Mouse (Mus musculus) cerebellum, adult 8-10 months (tissue): ENCODE results near the gene 1700021F05Rik.
"Not testable (repeated sequence)": the region's sequence is repeated elsewhere in the genome, so short reads cannot be mapped to it uniquely, and the experiment has no call there.

ENCODE experiments used
- DNase-seq: peaks from one replicate; pipeline ENCODE4 v3.0.0; 2022

Gene 1700021F05Rik

DNA sequence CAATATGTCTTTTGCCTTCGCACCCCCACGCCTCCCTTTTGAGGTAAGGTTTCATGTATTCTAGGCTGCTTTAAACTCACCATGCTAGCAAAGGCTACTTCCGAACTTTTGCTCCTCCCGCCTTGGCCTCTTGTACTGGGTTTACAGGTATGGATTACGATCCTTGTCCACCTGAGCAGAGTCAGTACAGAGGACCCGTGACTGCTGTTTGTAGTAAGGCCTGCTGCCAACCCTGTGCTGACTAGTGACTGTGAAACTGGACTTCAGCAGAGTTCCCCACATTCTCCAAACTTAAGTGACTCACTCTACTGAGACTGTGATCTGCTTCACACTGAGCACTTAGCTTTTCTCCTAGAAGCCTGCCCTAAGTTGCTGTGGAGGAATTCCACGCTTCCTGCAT lies 3.1 kb downstream of the 1700021F05Rik start:
- DNase-seq = no peak

DNA sequence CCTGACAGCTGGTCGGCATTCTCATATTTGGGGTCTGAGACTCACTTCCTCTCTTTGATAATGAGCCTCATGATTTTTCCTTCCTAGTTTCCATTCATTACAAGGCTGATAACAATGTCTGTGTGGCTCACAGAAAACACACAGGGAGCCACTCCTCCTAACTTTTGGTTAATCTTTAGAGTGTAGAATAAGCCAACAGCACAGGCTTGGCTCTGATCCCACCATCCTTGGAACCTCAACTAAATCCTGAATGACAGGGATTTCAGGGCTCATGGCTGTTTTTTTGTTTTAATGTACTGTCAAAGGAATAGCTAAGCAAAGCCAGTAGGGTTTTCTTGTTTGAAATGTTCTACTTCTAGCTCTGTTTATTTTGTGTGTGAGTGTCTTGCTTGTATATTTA lies 6.4 kb downstream of the 1700021F05Rik start:
- no peak for DNase-seq

DNA sequence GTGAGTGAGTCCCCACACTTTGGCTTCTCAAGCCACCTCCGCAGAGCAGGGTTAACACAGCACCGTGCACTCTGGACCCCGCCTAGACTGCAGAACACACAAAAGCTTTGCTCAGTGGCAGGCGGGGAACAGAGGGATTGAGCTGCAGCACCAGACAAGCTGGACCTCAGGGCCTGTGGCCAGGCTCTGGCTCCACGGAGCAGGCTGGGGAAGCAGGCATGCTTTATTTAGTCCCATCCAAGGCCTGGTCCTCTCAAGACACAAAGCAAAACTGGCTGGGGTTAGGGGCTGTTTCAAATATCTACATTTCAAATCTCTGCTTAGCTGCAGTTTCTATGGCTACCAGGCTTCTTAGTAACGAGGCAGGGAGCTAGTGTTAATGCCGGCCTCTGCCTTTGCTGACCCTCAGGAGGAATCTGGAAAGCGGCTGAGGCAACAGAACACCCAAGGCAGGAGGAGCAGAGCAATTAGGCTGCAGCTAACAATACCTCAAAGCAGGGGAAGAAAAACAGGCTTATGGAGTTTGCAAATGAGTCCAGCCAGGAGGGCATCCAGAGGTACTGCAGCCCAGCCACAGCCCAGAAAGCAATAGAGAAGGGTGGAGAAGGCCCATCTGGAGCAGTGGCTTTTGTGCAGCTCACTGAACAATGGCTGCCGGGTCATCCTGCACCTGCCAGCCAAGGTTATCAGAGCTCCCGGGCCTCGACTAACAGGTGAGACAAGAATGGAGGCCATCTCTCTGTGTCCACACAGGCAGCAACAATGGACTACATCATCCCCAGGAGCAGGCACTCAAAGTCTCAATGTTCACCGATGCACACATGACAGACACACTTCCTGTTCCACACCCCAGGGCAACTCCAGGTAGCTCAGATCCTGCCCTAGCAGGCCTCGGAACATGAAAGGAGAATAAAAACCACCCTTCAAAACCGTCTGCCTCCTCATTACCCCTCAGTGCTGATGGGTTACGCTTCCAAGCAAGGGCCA lies 13.2 kb downstream of the 1700021F05Rik start:
- DNase-seq = no peak

DNA sequence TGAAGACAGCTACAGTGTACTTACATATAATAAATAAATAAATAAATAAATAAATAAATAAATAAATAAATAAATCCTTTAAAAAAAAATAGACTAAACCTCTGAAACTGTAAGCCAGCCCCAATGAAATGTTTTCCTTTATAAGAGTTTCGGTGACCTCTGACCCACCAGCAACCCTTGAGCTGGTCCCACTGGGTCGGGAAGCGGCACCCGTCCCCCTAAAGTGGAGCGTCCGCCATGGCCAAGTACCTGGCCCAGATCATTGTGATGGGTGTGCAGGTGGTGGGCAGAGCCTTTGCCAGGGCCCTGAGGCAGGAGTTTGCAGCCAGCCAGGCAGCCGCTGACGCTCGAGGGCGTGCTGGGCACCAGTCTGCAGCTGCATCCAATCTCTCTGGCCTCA lies 16.9 kb downstream of the 1700021F05Rik start, which contains the start of gene Gm9803:
Gene Gm9803 (plus strand): TSS at position 154 of the 400 bp plus-strand sequence.
- not testable (repeated sequence) for DNase-seq

DNA sequence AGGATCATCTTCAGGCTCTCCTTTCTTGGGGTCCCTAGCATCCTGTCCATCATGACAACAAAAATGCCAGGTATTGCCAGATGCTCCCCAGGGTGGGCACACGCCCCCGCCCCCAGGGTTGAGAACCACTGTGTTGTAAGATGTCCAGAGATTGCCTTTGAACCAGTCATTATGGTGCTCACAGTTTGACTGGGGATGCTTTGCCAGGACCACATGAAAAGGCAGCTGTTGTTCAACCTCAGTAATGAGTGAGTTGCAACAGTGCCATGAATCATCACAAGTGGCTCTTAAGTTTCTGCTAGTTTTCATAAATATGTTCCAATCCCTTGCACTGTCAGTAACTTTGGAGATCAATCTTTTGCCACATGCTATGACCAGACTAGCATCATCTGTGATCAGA lies 20.8 kb downstream of the 1700021F05Rik start:
- DNase-seq = no peak

DNA sequence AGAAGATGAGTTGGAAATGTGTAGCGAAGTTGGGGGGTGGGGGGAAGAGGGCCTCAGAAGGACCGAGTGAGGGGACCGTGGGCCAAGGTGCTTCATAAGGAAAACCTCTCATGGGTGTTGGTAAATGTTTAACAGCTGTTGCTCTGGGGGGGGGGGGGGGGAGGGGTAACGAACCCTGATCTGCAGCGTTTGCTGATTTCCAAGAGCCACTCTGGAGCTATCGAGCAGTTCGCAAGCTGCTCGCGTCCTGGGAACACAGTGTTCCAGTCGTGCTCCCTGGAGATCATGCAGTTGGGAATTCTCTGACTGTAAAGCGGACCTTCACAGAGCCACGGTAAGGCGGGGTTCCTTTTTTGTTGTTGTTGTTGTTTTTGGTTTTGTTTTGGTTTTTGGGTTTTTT lies 22.4 kb downstream of the 1700021F05Rik start:
- no peak for DNase-seq

DNA sequence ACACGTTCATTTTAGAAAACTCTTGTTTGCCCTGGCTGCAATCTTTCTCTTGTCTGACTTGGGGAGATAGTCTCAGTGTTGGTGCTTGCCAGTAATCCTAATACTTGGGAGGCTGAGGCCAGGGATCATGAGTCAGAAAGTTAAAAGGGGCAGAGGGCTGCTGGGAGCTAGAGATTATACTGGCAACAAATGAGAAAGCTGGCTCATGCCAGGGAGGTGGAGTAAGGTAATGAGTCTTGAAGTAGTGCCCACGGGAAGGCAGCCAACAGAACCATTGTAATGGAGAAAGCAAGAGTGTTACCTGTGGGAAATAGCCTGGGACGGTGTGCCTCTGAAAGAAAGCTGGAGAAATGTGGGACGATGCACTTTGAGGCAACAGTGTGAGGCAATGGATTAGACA lies 23.0 kb downstream of the 1700021F05Rik start:
- no peak for DNase-seq

DNA sequence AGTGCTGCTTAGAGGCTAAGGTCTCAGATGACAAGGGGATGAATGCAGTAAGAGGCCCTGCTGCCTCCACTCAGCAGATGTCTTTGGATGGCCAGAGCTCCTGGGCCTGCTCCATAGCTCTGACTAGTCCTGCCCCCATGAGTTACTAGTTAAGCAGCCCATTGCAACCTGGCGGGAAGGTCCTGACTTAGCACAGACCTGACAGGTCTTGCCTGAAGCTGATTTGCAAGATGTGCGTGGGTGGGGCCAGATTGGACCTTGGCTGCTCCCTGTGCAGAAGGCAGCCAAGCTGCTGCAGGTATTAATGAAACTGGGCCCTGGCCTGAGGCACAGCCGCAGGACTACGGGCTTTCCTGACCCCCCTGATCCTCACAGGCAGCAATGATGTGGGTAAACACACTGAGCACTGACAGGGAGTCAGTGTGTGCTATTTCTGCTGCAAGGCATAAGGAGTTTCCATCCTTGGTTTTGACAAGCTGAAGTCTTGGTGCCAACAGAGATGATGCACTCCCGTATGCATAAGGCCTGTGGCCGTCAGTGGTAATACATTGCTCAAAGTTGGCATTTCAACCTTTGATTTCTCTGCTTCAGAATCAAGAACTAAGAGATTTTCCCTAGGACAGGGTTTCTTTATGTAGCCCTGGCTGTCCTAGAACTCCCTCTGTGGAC lies 23.7 kb downstream of the 1700021F05Rik start:
- no peak for DNase-seq

DNA sequence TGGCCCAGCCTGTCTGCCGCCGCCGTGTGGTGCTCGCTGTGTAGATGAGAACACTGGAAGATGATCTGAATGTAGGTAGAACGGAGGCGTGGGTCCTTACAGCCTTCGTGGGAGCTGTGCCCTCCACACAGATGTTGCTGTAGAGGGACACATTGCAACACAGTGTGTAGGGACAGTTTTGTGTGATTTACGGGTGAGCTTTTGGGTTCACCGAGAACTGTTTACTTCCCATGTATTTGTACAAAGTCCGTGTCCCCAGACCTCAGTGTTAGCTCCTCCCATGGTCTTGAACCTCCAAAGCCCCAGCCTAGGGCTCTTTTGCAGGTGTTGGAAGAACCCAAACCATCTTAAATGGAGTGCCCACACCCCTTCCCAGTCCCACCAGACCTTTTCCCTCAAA lies 27.8 kb downstream of the 1700021F05Rik start:
- no peak for DNase-seq

DNA sequence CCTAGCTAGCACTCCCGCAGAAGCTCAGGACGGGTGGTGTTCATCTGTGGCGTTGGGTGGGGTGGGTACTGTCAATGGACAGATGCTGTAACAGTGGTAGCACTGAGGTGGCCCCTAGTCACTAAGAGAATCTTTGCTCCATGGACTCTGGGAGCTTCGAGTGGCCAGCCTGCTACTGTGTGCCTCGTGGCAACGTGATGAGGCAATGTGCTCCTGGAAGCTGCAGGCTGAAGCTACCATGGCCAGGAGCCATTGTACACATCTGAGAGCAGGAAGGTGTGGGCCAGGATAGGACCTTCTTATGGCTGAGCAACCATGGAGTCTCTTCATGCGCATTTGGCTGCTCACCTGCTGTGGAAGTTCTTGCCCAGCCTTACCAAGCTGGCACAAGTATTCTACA lies 31.6 kb downstream of the 1700021F05Rik start:
- DNase-seq = no peak

DNA sequence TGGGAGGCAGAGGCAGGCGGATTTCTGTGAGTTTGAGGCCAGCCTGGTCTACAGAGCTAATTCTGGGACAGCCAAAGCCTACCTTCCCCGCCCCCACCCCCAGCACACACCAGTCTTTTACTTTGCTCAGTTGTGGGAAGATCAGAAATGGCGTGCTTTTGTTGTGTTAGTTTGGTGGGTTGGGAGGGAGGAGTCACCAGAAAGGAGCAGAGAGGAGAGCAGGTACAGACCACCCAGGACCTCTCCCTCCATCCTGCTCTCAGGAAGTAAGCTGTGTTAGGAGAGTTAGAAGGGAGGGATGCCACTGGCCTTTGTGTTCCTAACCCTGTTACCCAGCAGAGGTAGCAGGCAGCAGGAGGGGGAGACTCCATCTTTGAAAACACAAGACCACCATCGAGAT lies 33.7 kb downstream of the 1700021F05Rik start:
- DNase-seq = no peak

DNA sequence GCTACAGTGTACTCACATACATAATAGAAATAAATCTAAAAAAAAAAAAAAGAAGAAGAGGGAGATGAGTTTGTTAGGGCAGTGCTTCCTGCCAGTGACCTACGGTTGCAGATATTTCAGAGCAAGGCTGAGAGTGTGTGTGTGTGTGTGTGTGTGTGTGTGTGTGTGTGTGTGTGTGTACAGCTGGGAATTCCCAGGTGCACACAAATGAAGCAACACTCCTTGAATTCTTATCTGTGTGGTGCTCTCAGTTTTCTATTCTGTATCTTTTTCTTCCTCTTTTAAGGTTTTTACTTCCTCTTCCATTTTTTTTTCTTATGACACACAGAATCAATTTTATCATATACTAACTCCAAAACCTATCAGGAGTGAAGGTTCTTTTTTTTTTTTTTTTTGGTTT lies 36.5 kb downstream of the 1700021F05Rik start:
- DNase-seq = no peak

DNA sequence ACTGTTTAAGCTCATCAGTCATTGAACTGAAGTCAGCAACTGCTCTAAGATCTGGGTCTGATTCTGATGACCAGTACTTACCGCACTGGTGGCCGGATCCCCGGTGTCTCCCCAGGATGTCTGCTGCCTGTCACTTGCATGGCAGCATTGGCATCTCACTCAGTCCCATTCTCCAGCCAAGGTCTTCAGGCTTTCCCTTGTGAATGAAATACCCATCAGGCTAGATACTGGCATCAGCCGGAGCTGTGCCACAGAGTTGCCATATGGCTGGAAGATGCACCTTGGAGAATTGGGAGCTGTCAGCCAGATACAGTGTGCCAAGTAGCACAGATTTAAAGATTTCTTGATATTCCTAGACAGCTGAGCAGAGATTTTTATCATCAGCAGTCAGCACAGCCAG lies 38.2 kb downstream of the 1700021F05Rik start:
- peak; percentile 20 for DNase-seq

DNA sequence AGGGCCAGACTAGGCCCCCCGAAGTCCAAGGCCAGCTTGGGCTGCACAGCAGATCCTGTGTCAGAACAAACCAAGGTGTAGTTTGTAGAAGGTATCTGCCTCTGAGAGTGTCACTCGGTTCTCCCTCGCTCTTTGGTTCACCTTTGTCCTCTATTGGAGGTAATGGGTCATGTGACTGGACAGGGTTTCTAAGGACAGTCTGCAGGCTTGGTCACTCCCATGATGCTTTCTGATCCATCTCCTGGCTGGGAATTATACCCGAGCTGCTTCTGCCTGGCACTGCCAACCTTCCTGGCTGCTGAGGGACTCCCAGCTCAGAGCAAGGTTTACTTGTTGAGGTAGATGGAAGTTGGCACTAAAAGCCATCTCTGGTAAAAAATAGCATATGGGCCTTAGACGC lies 49.9 kb downstream of the 1700021F05Rik start:
- DNase-seq = no peak

DNA sequence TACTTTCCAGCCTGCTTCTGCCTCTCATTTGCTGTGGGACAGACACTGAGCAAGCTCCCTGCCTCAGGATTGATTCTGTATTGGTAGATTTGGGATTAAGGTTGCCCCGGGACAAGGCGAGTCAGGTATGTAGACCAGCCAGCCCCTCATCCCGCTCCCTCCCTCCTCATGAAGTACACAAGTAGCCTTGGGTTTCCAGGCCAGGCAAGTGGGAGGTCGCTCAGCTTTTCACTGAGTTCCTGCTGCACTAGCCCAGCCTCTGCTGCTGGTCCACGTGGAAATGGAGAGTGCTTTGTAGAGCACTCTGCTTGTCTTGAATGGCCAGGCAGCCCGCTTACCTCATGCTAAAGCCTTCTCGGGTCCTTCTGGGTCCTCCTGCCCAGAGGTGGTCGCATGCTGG lies 50.8 kb downstream of the 1700021F05Rik start:
- DNase-seq = no peak

DNA sequence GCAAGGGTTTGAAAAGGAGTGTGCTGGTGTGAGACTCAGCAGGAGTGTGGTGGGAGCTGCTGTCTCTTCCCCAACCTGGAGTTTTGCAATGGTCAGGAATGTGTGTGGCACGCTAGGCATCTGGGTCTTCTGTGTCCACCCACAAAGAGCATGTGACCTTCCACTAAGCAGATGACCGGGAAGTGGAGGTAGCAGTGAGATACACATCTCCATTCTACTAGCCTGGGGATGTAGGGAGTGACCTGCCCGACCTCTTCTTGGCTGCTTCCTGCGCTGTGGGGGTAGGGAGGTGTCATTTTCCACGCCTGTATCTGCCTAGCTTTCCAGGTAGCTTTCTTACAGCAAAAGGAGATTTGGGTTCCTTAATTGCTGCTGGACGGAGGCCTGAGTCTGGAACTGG lies 51.2 kb downstream of the 1700021F05Rik start:
- no peak for DNase-seq

DNA sequence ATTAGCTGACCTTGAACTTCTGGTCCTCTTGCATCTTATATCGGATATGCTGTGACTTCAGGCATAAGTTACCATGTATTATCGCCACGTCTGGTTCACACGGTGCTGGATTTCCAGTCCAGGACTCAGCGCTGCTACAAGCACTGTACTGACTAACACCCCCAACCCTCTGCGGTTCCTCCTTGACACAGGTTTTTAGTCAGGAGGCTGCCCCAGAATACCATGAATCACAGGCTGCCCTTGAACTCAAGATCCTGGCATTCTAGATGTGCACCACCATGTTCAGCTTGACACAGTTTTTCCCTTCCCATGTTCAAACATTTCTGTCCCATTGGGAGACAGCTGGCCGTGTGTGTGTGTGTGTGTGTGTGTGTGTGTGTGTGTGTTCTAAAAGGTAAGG lies 51.7 kb downstream of the 1700021F05Rik start:
- no peak for DNase-seq

DNA sequence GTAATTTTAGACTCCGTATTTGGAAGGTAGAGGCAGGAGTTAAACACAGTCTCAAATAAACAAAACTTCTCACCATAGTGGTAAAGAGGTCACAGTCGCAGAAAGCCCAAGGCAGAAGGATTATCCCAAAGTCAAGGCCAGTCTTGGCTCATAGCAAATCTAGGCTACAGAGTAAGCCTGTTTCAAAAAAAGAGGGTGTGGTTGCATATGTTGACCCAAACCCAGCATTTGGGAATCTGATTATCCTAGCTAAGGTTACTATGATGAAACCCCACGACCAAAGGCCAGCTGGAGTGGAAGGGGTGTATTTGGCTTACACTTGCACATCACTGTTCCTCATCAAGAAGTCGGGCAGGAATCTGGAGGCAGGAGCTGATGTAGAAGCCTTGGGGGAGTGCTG lies 52.5 kb downstream of the 1700021F05Rik start:
- DNase-seq = no peak

DNA sequence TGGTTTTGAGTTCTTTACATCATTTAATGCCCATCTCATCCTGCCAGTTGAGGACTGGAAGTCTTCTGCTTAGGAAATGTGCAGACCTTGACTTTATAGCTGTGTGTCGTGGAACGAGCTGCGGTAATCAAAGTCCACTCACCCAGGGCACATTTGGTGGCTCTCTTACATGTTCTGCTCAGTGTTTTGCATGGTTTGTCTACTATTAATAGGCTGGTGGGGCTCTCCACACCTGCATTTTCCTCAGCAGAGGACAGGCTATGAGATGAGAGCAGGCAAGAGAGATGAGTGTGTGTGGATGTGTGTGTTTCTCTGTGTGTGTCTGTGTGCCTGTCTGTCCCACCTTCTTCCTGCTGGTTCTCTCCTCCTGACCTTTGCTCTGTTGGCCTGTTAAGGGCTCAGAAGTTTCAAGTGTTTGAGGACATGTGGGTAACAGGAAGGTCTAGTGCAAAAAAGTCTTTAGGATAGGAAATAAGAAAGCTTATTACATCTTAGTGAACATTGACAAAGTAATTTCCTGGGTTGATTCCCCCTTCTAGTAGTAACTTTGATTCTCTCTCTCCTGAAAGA lies 53.3 kb downstream of the 1700021F05Rik start:
- DNase-seq = no peak

DNA sequence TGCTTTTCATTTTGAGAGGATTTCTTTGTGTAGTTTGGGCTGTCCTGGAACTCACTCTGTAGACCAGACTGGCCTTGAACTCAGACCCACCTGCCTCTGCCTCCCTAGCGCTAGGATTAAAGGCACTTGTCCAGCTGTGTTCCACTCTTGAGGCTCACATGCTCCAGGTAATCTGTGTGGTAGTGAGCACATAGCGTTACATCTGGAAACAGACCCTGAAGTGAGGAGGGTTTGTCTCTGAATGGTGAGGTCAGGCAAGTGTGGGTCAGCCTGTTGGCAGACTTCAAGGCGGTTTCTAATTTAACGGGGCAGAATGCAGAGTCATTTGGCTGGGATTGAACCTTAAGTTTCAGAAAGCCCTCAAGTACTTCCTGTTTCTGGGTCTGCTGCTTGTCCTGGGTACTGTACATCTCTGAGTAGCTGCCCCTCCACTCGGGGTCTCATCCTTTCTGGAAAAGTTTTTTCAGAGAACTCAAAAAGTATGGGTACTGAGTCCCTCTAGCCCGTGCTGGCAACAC lies 55.0 kb downstream of the 1700021F05Rik start:
- no peak for DNase-seq

DNA sequence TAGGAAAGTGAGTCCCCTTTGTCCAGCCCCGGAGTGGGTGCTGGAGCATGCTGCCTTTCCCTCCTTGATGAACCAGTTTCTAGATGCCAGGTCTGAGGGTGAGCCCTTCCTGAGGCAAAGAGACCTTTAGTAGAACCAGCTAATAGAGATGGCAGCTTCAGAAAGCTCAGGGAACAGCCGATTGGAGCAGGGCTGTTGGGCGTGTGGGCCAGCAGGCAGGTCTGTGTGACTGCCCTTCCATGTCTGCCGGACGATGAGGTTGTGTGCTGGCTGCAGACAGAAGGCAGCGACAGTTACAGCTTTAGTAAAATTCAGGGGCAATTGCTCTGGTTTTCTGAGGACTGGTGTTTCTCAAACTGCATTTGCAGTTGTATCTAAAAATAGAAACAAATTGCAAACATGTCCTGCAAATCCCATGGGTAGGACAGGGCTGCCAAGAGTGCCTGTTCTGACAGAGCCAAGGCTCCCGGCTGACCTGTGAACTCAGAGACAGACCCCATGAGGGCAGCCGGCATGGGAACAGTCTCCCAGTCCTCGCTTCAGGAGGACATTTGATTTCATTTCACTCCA lies 57.3 kb downstream of the 1700021F05Rik start:
- no peak for DNase-seq

DNA sequence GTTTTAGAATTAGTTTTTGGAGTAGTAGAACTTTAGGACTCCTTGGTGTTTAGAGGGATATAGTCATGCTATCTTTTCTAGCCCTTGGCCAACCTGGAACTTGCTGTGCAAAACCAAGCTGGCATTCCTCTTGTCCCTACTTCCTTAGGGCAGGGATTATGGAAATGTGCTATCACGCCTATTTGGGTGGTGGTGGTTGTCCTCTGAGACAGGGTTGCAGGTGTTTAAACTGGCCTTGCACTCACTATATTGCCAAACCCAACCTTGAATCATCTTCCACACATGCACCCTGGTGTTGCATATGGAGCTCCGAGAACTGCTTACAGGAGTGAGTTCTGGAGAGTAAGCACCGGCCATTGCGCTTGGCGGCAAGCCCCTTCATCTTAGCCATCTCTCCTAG lies 58.8 kb downstream of the 1700021F05Rik start:
- DNase-seq = no peak

DNA sequence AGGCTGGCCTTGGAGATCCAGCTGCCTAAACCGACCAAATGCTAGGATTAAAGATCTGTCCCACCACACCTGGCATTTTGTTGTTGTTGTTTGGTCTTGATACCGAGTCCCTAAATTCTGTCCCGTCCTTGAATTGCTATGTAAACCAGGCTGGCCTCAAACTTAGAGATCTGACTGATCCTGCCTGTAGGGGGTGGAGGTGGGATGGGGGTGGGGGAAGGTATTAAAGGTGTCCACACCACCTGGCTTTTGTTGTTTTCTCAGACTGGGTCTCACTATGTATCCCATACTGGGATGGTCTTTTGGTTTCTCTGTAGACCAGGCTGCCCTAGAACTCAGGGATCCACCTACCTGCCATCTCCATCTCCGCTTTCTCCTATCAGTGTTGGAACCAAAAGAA lies 59.6 kb downstream of the 1700021F05Rik start:
- no peak for DNase-seq
